Mouse (Mus musculus) bone marrow, adult 2 months (tissue): ENCODE results near the gene Doc2b. TPM values are rescaled to one million over a fixed set of nuclear protein-coding genes. Genes with fewer than 3 reads are reported as not detected.

Experiments
- H3K27ac ChIP-seq: fragments of 200-500 bp; 2 replicates; pipeline ENCODE4 v1.5.1; 2012; ENCODE audit warnings: low read depth, mild to moderate bottlenecking, control low read depth, inconsistent platforms, low read length; ENCODE audit not compliant: control insufficient read depth, poor library complexity, insufficient read depth
- H3K4me1 ChIP-seq: fragments of 200-500 bp; 2 replicates; pipeline ENCODE4 v1.6.1; 2011; ENCODE audit warnings: low read length; ENCODE audit not compliant: control insufficient read depth, insufficient read depth
- H3K4me3 ChIP-seq: fragments of 200-500 bp; replicated peaks from 2 replicates; pipeline ENCODE3; 2011; ENCODE audit warnings: mild to moderate bottlenecking, low read depth, low read length, control low read depth; ENCODE audit not compliant: control insufficient read depth
- CTCF ChIP-seq: fragments of 200-500 bp; IDR thresholded peaks from 2 replicates; pipeline ENCODE4 v1.5.1; 2011; ENCODE audit warnings: low read length, control low read depth; ENCODE audit not compliant: control insufficient read depth, insufficient read depth
- POLR2A ChIP-seq: fragments of 200-500 bp; IDR thresholded peaks from 2 replicates; pipeline ENCODE4 v1.6.1; 2011; ENCODE audit warnings: low read depth, mild to moderate bottlenecking, control low read depth, low read length, borderline replicate concordance; ENCODE audit not compliant: control insufficient read depth
- WGBS: fragments of 180-500 bp; shearing (Covaris S2); methylation state at CpG from one replicate; pipeline ENCODE4 v1.1.7; 2018; 5-methylcytosine and 5-hydroxymethylcytosine counted together
- polyA plus RNA-seq: library from polyadenylated mRNA; stranded (reverse); fragments of >200 nt; gene quantifications from 2 replicates; pipeline ENCODE4 v1.2.4, GENCODE M21; 2011; ENCODE audit warnings: low replicate concordance; ENCODE audit not compliant: missing spikeins, insufficient read depth, insufficient read length

Doc2b gene
- not detected in 2 replicates for polyA plus RNA-seq

DNA sequence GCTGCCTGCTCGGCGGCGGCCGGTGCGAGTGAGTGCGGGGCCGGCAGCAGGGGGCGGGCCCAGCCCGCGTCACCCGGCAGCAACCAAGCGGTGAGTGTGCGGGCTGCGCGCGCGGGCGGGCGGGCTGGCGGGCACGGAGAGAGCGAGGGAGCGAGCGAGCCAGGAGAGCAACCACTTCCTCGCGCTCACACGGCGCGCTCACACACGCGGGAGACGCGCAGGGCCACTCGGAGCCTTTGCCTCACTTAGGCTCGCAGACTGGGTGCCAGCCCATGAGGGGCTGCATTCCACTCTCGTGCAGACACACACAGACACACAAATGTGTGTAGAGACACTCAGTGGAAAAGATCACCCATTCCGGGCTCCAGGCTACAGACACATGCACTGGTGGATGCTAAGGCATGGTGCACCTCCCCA, at the start of gene Doc2b:
Gene Doc2b, minus strand, starts transcription at position 21 of the 417 bp plus-strand sequence.
- Histone ChIP-seq H3K4me1 (no peaks in the 10 kb centered on the region), H3K4me3 (no peak within 1 kb of the TSS), H3K27ac (no peak within 1 kb of the TSS)
- 6% methylated on average over 37 of the region's 37 CpGs for WGBS
- TF ChIP-seq CTCF (no peak), POLR2A (no peak)

DNA sequence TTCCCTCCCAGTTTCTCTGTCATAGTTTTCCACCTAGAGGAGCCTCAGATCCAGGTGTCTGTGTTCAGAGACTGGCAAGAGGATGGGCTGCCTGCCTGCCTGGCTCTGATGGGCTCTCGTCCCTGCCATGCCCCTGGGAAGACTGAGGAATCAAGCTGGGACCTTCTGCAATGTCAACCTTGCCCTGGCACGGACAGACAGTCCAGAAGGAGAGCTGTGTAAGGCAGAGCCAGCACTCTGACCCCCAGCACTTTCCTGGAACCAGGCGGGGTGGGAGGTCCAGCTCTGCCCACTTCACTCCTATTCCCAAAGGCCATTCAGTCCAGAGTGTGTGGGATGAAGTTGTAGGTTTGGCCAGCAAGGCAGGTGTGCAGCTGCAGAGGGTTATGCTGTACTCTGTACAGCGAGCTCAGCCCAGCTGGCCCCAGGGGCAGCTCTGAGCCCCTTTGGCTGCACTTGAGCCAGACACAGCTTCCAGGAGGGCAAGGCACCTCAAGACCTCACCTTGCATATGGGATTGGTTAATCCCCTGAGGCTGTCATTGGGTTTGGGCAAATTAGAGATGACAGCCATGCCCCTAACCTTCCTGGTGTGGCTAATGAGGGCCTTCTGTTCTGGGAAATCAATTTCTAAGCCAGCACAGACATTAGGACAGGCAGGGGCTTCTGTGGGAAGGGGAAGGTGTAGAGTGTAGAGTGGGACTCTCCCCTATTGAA, 47.2 kb upstream of the Doc2b start:
- H3K4me3 ChIP-seq: no peak overlapping the region
- H3K4me1 ChIP-seq: no peaks in the 10 kb centered on the region

GRCm38 (mm10) chr11:75841503-75841902, 45.7 kb upstream of the Doc2b start:
- H3K27ac ChIP-seq: no peak overlapping the region
- 71% methylated on average over 3 of the region's 3 CpGs for WGBS
- no peak for TF ChIP-seq POLR2A
- no peak for TF ChIP-seq CTCF
- H3K4me1 ChIP-seq: no peaks in the 10 kb centered on the region
- no peak overlapping the region for H3K4me3 ChIP-seq

More for the DNA sequence above, 47.2 kb upstream of the Doc2b start:
- no peak for TF ChIP-seq POLR2A
- TF ChIP-seq CTCF: no peak
- 78% methylated on average over 4 of the region's 4 CpGs for WGBS
- no peak overlapping the region for H3K27ac ChIP-seq

- H3K4me1 ChIP-seq: no peaks in the 10 kb centered on the region
- TF ChIP-seq POLR2A: no peak
- TF ChIP-seq CTCF: no peak
- no peak overlapping the region for H3K4me3 ChIP-seq
- H3K27ac ChIP-seq: no peak overlapping the region
- 82% methylated on average over 12 of the region's 12 CpGs for WGBS
Observed at GRCm38 (mm10) chr11:75839536-75840430, 43.9 kb upstream of the Doc2b start.

- no peak for TF ChIP-seq POLR2A
- Histone ChIP-seq H3K27ac (no peak overlapping the region), H3K4me3 (no peak overlapping the region), H3K4me1 (no peaks in the 10 kb centered on the region)
- 53% methylated on average over 10 of the region's 10 CpGs for WGBS
Observed at GRCm38 (mm10) chr11:75838861-75839426, 43.1 kb upstream of the Doc2b start.

DNA sequence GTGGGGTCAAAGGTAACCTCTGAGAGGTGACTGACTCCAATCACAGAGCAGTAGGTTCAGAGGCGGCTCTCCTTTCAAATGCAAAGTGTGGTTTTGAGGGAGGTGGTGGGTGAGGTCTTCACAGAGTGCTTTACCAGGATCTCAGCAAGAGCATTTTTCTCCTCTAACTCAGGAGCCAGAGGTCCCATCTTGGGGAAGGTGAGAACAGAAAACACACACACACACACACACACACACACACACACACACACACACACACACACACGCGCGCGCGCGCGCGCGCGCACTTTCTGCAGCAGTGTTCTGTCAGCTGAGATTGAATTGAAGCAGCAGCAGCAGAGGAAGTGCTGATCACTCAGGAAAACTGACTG, 40.4 kb upstream of the Doc2b start:
- Histone ChIP-seq H3K27ac (no peak overlapping the region), H3K4me3 (no peak overlapping the region), H3K4me1 (no peaks in the 10 kb centered on the region)
- no peak for TF ChIP-seq CTCF
- TF ChIP-seq POLR2A: no peak
- 30% methylated on average over 11 of the region's 11 CpGs for WGBS

GRCm38 (mm10) chr11:75835587-75836239, 39.9 kb upstream of the Doc2b start:
- no peak overlapping the region for H3K4me3 ChIP-seq
- TF ChIP-seq POLR2A (no peak), CTCF (no peak)
- WGBS: 6% methylated on average over 11 of the region's 11 CpGs
- no peaks in the 10 kb centered on the region for H3K4me1 ChIP-seq
- H3K27ac ChIP-seq: no peak overlapping the region
